Mouse (Mus musculus): ENCODE measurements at regions not wholly inside any gene's neighbourhood (a gene's known extent, or its start where the extent isn't known, plus 50 kb on each side); places are given as distances from the start of the nearest gene placed in this dataset.

GRCm38 (mm10) chr16:84615683-84616082 lies 100.8 kb downstream of the A730009L09Rik start:
- no peak for TF ChIP-seq EP300 (IDR thresholded peaks at IDR 0.05; ENCODE audit: low read depth)
- TF ChIP-seq CTCF (IDR thresholded peaks at IDR 0.05; ENCODE audit: low read depth): no peak
